Mouse (Mus musculus): ENCODE measurements around the gene Plac8. TPM values are rescaled to one million over a fixed set of nuclear protein-coding genes. Genes with fewer than 3 reads are reported as not detected.

Plac8 gene
- polyA plus RNA-seq, 1 experiment: 87.4 TPM

DNA sequence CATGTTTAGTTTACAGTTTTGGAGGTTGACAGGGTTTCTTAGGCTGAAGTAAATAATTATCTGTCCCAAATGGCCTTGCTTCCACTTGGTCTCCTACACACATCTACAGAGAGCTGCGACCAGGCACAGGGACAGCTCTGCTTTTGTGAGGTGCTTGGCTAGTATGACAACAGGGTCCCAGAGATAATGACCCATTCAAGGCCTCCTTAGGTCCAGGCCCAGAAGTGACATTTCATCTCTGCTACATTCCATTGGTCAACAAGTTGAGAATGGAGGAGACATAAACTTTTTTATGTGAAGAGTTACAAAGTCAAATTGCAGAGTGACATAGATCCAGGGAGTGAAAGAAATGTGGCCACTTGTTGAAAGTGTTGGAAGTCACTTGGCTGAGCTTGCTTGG is 48.7 kb downstream of the Plac8 start:
- Histone ChIP-seq H3K4me1 (ENCODE audit: control insufficient read depth, insufficient read depth, low read length) (peaks cover 17% of the 10 kb centered on the region), H3K4me3 (replicated peaks; ENCODE audit: extremely low read depth, low read depth, low read length) (no peak overlapping the region)
- DNase-seq: no peak
- 78% methylated on average over 1 of the region's 1 CpGs for WGBS
- no peak for TF ChIP-seq CTCF (IDR thresholded peaks at IDR 0.05; ENCODE audit: insufficient read depth, low read length)
- no peak for TF ChIP-seq POLR2A (IDR thresholded peaks at IDR 0.05; ENCODE audit: borderline replicate concordance, extremely low read depth, low read depth, low read length)

DNA sequence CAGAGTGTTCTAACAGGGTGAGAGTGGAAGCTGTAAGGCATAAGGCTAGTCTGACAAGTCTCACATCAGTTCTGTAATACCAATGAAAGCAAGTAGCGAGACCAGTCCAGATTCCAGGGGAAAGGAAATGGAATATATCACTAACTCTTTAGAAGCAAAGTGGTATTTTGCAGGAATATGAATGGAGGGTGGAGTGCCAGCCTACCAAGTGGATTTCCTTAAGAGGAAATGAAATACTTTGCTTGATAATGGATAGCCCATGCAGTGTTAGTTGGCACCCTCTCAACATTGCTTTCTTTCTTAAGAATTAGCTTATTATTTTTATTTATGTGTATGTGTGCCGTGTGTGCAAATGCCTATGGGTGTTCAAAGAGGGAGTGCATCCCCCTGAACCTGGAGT is 51.8 kb downstream of the Plac8 start:
- DNase-seq: no peak
- 52% methylated on average over 2 of the region's 2 CpGs for WGBS
- peaks cover 17% of the 10 kb centered on the region for H3K4me1 ChIP-seq (ENCODE audit: control insufficient read depth, insufficient read depth, low read length)
- H3K4me3 ChIP-seq (replicated peaks; ENCODE audit: extremely low read depth, low read depth, low read length): no peak overlapping the region
- TF ChIP-seq POLR2A (IDR thresholded peaks at IDR 0.05; ENCODE audit: borderline replicate concordance, extremely low read depth, low read depth, low read length) (no peak), CTCF (IDR thresholded peaks at IDR 0.05; ENCODE audit: insufficient read depth, low read length) (no peak)

DNA sequence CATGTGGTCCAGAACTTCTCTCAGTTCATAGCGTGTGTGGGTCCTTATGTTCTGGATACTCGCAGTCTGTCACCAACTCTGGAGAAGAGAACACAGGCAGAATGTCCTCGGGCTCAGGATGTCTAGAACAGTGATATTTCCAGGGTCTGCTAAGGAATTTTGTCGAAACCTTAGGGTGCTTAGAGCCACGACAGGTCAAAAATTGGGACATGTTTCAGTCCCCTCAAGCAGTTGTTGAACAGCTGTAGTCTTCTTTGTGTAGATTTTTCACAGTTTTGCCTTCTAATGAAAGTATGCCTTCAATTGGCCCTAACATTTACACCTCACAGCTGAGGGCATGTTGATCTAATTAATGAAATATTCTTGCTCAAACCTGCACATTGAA is 53.0 kb downstream of the Plac8 start:
- no peak for DNase-seq

DNA sequence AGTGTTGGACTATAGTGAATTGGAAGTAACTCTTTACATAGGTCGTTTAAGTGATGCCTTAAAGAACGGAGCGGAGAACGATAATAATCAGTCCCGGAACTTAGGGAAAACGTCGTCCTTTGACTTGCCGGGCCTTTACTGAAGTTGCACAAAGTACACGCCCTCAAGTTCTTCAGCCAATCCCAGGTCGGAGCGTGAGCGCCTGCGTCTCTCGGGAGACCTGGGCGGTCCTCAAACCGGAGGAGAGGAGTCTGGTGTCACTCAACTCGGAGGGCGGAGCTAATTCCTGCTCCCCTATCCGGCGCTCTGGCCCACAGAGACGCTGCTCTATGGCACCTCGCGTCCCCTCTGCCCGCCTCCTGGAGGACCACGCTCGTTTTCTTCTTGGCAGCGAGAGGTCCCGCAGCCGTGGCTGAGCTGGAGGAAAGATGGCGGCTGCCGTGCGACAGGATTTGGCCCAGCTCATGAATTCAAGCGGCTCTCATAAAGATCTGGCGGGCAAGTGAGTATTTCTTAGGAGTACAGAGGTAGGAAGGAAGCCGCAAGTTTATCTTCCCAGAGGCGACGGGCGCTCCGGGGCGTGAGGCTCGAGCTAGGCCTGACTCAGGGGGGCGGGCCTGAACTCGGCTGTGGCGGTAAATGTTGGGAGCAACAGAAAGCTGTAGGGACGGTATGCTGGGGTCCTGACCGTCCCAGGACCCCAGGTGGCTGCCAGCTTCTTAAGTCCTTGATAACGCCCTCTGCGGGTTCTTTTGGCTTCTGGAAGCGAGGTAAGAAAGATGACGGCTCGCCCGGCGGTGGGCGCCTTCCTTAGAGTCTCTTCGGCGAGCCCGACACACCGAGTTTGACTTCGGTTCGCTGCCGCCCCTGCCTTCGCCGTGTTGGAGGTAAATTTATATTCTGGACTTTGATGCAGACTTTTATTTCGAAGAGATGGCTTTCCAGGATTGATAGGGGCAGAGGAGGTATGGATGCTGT is 53.7 kb downstream of the Plac8 start, which contains the start of gene Cops4:
Gene Cops4, plus strand, starts transcription at position 261 of the 978 bp plus-strand sequence.
- Histone ChIP-seq H3K4me1 (ENCODE audit: control insufficient read depth, insufficient read depth, low read length) (peaks cover 15% of the 10 kb centered on the region), H3K4me3 (replicated peaks; ENCODE audit: extremely low read depth, low read depth, low read length) (peak within 1 kb of the TSS; percentile 72)
- peak; percentile 92 for DNase-seq
- TF ChIP-seq CTCF (IDR thresholded peaks at IDR 0.05; ENCODE audit: insufficient read depth, low read length) (no peak), POLR2A (IDR thresholded peaks at IDR 0.05; ENCODE audit: borderline replicate concordance, extremely low read depth, low read depth, low read length) (peak; percentile 71; the same call in 1 of the 2 replicates)
- under 1% methylated on average over 64 of the region's 64 CpGs for WGBS

More for the DNA sequence above, 53.0 kb downstream of the Plac8 start:
- WGBS: 5% methylated on average over 5 of the region's 5 CpGs
- peaks cover 15% of the 10 kb centered on the region for H3K4me1 ChIP-seq (ENCODE audit: control insufficient read depth, insufficient read depth, low read length)
- TF ChIP-seq CTCF (IDR thresholded peaks at IDR 0.05; ENCODE audit: insufficient read depth, low read length) (no peak), POLR2A (IDR thresholded peaks at IDR 0.05; ENCODE audit: borderline replicate concordance, extremely low read depth, low read depth, low read length) (no peak)
- H3K4me3 ChIP-seq (replicated peaks; ENCODE audit: extremely low read depth, low read depth, low read length): peak overlapping the region; percentile 72

DNA sequence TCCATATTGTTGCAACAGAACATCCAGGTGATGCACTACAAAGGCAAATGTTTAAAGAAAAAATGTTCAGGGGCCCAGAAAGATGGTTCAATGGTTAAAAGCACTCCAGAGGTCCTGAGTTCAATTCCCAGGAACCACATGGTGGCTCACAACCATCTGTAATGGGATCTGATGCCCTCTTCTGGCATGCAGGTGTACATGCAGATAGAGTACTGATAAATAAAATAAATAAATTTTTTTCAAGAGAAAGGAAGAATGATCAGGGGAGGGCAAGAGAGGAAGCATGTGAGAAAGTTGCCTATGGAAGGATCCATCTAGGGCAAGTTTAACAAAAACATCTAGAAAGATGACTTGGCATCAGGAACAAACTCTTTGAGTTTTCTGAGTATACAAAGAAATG is 59.5 kb downstream of the Plac8 start:
- H3K4me1 ChIP-seq (ENCODE audit: control insufficient read depth, insufficient read depth, low read length): peaks cover 1% of the 10 kb centered on the region
- DNase-seq: no peak
- no peak overlapping the region for H3K4me3 ChIP-seq (replicated peaks; ENCODE audit: extremely low read depth, low read depth, low read length)
- no peak for TF ChIP-seq POLR2A (IDR thresholded peaks at IDR 0.05; ENCODE audit: borderline replicate concordance, extremely low read depth, low read depth, low read length)
- no peak for TF ChIP-seq CTCF (IDR thresholded peaks at IDR 0.05; ENCODE audit: insufficient read depth, low read length)

DNA sequence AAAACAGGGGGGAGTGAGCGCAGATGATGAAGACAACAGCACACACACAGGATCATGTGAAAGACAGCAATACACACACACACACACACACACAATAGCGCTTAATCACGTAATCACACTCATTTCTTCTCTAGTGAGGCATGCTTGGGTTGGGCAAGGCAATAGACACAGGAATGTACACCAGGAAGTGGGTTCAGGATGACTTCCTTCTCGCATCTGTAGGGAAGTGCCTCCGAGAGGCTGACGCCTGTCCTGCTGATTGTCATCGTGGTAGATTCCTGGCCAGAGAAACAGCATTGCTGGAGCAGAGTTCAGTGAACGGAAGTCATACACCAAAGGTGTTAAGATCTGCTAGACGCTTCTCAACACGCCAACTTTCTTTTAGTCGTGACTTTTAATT is 62.8 kb downstream of the Plac8 start:
- no peaks in the 10 kb centered on the region for H3K4me1 ChIP-seq (ENCODE audit: control insufficient read depth, insufficient read depth, low read length)
- no peak overlapping the region for H3K4me3 ChIP-seq (replicated peaks; ENCODE audit: extremely low read depth, low read depth, low read length)
- DNase-seq: no peak
- 42% methylated on average over 11 of the region's 11 CpGs for WGBS
- TF ChIP-seq CTCF (IDR thresholded peaks at IDR 0.05; ENCODE audit: insufficient read depth, low read length): no peak
- TF ChIP-seq POLR2A (IDR thresholded peaks at IDR 0.05; ENCODE audit: borderline replicate concordance, extremely low read depth, low read depth, low read length): no peak

Other genes with a start within 250 kb of the Plac8 start
- 192 and 194 TPM in 2 replicates for gene Sec31a, start 156.0 kb downstream of the Plac8 start, polyA plus RNA-seq (2012; rRNA removed)
- 4.5 and 5.2 TPM in 2 replicates for gene Lin54, start 71.6 kb downstream of the Plac8 start, polyA plus RNA-seq (2012; rRNA removed)
- gene Cops4, start 53.9 kb downstream of the Plac8 start, polyA plus RNA-seq (2012; rRNA removed): 14.2 and 20.9 TPM in 2 replicates
- gene Coq2, start 102.9 kb upstream of the Plac8 start, polyA plus RNA-seq (2012; rRNA removed): 67.7 and 97.9 TPM in 2 replicates
- 4.0 and 5.9 TPM in 2 replicates for gene Hpse, start 147.5 kb upstream of the Plac8 start, polyA plus RNA-seq (2012; rRNA removed)
- 2.9 and 5.9 TPM in 2 replicates for gene Helq, start 226.4 kb upstream of the Plac8 start, polyA plus RNA-seq (2012; rRNA removed)
- 9.9 and 16.5 TPM in 2 replicates for gene Mrps18c, start 226.4 kb upstream of the Plac8 start, polyA plus RNA-seq (2012; rRNA removed)
- gene Abraxas1, start 248.7 kb upstream of the Plac8 start, polyA plus RNA-seq (2012; rRNA removed): 1.7 and 3.1 TPM in 2 replicates

Data from lung, adult 2 months (tissue).